Mouse (Mus musculus) right cerebral cortex, postnatal 25 days (tissue): Measurements from ENCODE around the gene Gm30083.

ENCODE experiments used
- DNase-seq: peaks from one replicate; pipeline ENCODE4 v3.0.0; 2022

Gene Gm30083

GRCm38 (mm10) chr14:34015063-34015462 lies at the start of gene Gm30083:
Gene Gm30083, minus strand, starts transcription at chr14:34015182.
- no peak for DNase-seq

DNA sequence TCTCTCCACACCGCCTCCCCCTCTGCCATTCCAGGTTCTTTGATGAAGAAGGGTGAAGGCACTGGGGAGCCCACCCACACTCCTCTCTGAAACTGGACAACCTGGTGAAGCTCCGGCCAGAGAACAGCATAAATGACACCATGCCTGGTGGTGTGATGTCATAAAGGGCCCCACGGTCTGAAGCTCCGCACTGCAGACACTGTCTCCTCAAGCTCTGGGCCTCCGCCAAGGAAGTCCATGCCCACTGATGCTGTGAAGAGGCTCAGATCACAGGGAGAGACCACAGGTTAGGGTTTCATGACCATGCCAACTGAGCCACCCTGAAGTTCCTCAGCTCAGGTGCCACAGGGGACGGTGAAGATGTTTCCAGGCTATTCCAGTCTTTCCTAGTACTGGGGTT lies 37.5 kb upstream of the Gm30083 start, which contains the start of gene Antxrl:
Gene Antxrl, plus strand, starts transcription at position 192 of the 400 bp plus-strand sequence.
- DNase-seq = no peak

DNA sequence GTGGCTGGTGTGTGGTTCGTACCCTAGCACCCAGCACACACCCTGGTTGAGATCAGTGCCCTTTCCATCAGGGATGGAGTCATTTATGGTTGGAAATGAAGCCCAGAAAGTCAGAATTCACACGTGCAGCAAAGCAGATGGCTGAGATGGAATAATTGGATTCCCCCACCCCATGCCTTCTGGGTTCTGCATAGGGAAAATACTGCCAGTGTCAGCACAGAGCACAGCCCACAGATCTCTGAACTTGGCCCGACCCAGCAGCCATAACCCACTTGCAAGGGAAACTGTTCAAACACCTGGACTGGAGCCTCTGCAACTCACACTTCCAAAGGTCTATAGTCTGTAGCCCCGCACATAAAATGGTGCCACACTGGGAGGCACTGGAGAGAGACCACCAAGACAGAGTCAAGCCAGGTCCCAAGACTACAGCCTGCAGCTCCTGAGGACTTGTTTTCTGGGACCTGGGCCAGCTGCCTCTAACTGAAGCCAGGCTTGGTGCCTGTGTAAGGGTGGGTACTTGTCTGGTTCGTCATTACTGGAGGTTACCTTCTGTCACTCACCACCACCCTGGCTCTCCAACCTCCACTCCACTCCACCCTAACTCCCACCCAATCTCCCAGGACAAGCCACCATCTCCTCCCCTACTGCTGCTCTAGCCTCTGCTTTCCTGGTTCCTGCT lies 35.3 kb upstream of the Gm30083 start:
- DNase-seq = no peak

GRCm38 (mm10) chr14:34043341-34043740 lies 28.4 kb upstream of the Gm30083 start:
- DNase-seq = no peak

GRCm38 (mm10) chr14:34041241-34041640 lies 26.3 kb upstream of the Gm30083 start:
- DNase-seq = no peak

- no peak for DNase-seq
These were observed 19.0 kb upstream of the Gm30083 start for GRCm38 (mm10) chr14:34033841-34034610.

DNA sequence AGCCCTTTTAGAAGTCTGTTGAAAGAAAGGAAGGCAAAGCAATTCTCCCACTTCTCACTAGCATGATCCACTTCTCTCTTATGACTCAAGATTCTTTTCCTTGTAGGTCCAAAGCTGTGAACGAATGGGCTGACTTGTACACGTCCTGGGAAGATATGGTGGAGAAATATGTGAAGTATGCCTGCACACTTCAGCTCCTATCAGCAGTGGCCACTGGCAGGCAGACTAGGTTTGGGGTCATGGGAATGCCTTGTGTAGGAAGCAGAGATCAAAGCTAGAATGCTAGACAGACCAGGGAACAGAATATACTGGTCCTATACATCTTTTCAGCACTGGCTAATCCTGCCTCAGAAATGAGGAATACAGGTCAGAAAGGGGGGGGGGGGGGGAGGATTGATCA lies 11.7 kb upstream of the Gm30083 start:
- no peak for DNase-seq

GRCm38 (mm10) chr14:34016938-34017337 lies 2.0 kb upstream of the Gm30083 start:
- no peak for DNase-seq

- no peak for DNase-seq
These were observed 1.4 kb upstream of the Gm30083 start, which contains the start of gene Gm5460 for GRCm38 (mm10) chr14:34016381-34016780. Gene Gm5460, plus strand, starts transcription at chr14:34016758.

GRCm38 (mm10) chr14:34002358-34002757 lies 12.6 kb downstream of the Gm30083 start:
- no peak for DNase-seq

DNA sequence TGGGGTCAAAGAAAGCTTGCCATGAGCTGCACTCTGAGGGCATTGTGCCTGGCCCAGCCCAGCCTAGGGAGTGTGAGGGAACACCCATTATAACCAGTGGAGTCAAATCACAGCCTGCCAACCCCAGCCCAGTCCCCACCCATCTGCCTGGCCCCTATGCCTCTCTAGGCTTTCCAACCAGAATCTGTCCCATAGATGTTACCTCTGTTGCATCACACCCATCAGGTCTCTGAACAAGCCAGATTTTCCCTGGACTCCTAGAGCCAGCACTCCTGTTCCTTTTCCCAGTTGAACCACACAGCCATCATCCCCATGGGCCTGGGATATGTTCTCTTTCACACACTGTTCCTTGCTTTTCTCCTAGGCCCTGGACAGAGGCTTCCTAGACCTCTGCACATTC lies 13.5 kb downstream of the Gm30083 start:
- no peak for DNase-seq

DNA sequence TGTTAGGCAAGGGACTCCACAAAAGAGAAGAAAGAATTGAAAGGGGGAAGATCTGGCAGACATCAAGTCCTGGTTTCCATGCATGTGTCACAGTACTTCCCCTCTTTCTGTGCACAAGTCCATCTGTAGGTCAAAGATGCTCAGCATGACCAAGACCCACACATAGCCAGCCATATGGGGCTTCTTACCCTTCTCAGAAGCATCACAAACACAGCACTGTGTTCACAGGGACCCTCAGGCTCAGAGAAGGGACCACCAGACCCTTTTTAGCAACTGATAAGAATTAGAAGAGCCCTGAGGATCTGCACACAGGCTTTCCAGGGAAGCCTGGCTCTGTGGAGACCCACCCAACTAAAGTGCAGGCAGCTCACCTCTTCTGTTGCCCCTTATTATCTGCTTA lies 14.9 kb downstream of the Gm30083 start:
- no peak for DNase-seq

- DNase-seq = no peak
These were observed 17.6 kb downstream of the Gm30083 start for GRCm38 (mm10) chr14:33997427-33997826.

- no peak for DNase-seq
These were observed 21.3 kb downstream of the Gm30083 start for GRCm38 (mm10) chr14:33993521-33994289.

GRCm38 (mm10) chr14:33993051-33993450 lies 21.9 kb downstream of the Gm30083 start:
- DNase-seq = no peak

- no peak for DNase-seq
These were observed 23.0 kb downstream of the Gm30083 start for GRCm38 (mm10) chr14:33991971-33992370.

DNA sequence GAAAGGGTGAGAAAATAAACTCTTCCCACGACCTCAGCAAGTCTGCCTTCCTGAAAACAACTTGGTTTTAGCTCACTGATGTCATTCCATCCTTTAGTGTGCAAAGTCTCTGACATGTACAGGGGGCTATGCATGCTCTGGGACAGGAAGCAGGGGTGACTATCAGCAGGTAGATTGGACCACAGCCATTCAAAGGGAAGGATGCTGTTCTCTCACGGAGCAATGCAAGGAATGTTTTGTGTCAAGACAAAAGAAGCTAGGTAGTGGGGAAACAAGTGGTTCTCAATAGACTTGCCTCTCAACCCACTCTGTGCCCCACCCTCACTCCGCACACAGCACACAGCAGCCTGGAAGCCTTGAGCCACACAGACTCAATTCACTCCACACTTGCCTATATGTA lies 25.8 kb downstream of the Gm30083 start:
- no peak for DNase-seq

DNA sequence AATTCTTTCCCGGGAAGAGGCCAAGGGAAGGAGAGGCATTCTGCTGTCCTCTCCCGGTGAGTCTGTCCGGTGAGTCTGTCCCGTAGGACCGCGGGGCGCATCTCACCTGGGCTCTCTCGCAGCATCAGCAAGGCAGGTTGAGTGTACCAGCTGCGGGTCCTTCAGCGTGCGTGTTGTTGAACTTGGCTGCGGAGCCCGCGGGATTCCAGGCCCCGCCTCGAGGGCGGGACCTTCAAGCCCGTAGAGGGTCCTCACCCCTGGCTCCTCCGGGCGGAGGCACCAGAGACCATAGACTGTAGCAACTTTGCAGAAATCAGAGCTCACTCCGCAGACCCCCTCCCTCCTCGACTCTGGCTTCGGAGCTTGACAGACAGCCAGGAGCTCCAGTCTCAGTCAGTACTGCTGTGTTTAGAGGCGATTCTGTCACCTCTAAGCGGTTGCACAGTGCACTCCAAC lies 36.4 kb downstream of the Gm30083 start, which contains the start of gene Zfp488:
Gene Zfp488, minus strand, starts transcription at position 161 of the 456 bp plus-strand sequence.
- DNase-seq = no peak

GRCm38 (mm10) chr14:33977748-33978147 lies 37.2 kb downstream of the Gm30083 start:
- DNase-seq = no peak

GRCm38 (mm10) chr14:33974752-33975151 lies 40.2 kb downstream of the Gm30083 start:
- DNase-seq = peak; percentile 14

GRCm38 (mm10) chr14:33972679-33973078 lies 42.3 kb downstream of the Gm30083 start:
- no peak for DNase-seq

DNA sequence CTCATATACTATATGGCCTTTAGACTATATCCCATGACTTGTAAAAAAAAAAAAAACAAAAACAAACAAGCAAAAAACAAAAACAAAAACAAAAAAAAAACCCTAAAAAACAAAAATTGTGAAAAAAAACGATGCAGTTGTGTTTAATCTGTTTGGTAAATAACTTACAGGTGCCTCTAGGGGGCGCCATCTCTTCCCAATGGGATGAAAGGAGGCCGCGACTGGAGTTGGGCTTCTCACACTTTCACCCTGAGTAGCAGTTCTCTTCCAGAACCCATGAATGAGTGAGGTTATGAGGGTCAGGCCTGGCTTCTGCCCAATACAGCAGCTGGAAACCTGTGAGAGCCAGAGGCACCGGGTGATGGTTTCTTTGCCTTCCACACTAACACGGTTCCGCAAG lies 49.3 kb downstream of the Gm30083 start:
- DNase-seq = no peak

GRCm38 (mm10) chr14:33959341-33959740 lies 55.6 kb downstream of the Gm30083 start:
- peak; percentile 51 for DNase-seq
